ENCODE assay signal across 16 mouse cellular contexts in genomic region chr11:107233252-107233890, GRCm38 (mm10). TPM values are rescaled to one million over a fixed set of nuclear protein-coding genes. Genes with fewer than 3 reads are reported as not detected.
DNase-seq lines count a peak whose midpoint lies in the region; ATAC-seq and TF ChIP-seq lines count a peak whose summit lies in the region.
"Had no signal": no experiment of that assay in that cellular context is flagged by ENCODE, and none has a peak within 500 bp of the region (broad histone marks: within the 10 kb centered on the region; RNA-seq: fewer than 3 reads in every experiment).

No protein-coding gene starts in this region.

- intact Hi-C loops in gastrocnemius, adult 2 months (cut with DNase I) = no loop called here

- no peak for ATAC-seq in midbrain, embryonic 11.5 days (ENCODE audit: low FRiP score)
- ATAC-seq in midbrain, embryonic 13.5 days = no peak
- ATAC-seq: forebrain, postnatal 0 days; hindbrain, postnatal 0 days had no signal

- 95% methylated on average over 5 of the region's 5 CpGs for WGBS in midbrain, embryonic 11.5 days
- WGBS in midbrain, embryonic 13.5 days = 90% methylated on average over 5 of the region's 5 CpGs

- H3K27ac ChIP-seq in gastrocnemius, adult 2 months = peak overlapping the region; percentile 84
- H3K27ac ChIP-seq in midbrain, embryonic 11.5 days (ENCODE audit: low read depth, low read length) = no peak overlapping the region
- H3K27ac ChIP-seq in midbrain, embryonic 13.5 days = no peak overlapping the region
- H3K27ac ChIP-seq: forebrain, embryonic 12.5 days; hindbrain, embryonic 13.5 days; hindbrain, postnatal 0 days had no signal

- peak; percentile 11 for DNase-seq in adrenal gland, adult 8-10 months
- DNase-seq in adrenal gland, postnatal 10 days = no peak
- DNase-seq in gastrocnemius, adult 2 months = no peak
- no peak for DNase-seq in gastrocnemius, postnatal 10 days
- peak; percentile 59 for DNase-seq in midbrain, embryonic 11.5 days (ENCODE audit: low spot score, missing footprints)
- no peak for DNase-seq in layer of hippocampus, adult 9-11 months
- DNase-seq: cerebellum, adult 11-12 months; cerebellum, adult 9-11 months; cerebellum, postnatal 36 days; forebrain, postnatal 0 days; heart, postnatal 14 days; kidney, adult 11 months had no signal

- TF ChIP-seq CTCF in gastrocnemius, adult 2 months (IDR thresholded peaks at IDR 0.05) = no peak

- no peaks in the 10 kb centered on the region for H3K27me3 ChIP-seq in midbrain, embryonic 11.5 days (ENCODE audit: control insufficient read depth, insufficient read depth, low read length)
- no peaks in the 10 kb centered on the region for H3K27me3 ChIP-seq in midbrain, embryonic 13.5 days
- H3K27me3 ChIP-seq: forebrain, embryonic 12.5 days; hindbrain, embryonic 13.5 days had no signal

- H3K9me3 ChIP-seq in midbrain, embryonic 11.5 days (ENCODE audit: control insufficient read depth, low read length) = no peaks in the 10 kb centered on the region
- H3K9me3 ChIP-seq in midbrain, embryonic 13.5 days = no peaks in the 10 kb centered on the region
- H3K9me3 ChIP-seq: forebrain, embryonic 12.5 days; hindbrain, embryonic 13.5 days had no signal

- H3K4me2 ChIP-seq in midbrain, embryonic 11.5 days = no peak overlapping the region
- no peak overlapping the region for H3K4me2 ChIP-seq in midbrain, embryonic 13.5 days (replicated peaks)
- H3K4me2 ChIP-seq: forebrain, embryonic 12.5 days; hindbrain, embryonic 13.5 days had no signal

- H3K36me3 ChIP-seq in midbrain, embryonic 11.5 days (ENCODE audit: control insufficient read depth, insufficient read depth, low read length) = no peaks in the 10 kb centered on the region
- H3K36me3 ChIP-seq in midbrain, embryonic 13.5 days = peaks cover 17% of the 10 kb centered on the region

- no peaks in the 10 kb centered on the region for H3K4me1 ChIP-seq in midbrain, embryonic 11.5 days (ENCODE audit: control insufficient read depth, insufficient read depth, low read length)
- no peaks in the 10 kb centered on the region for H3K4me1 ChIP-seq in midbrain, embryonic 13.5 days (replicated peaks)
- H3K4me1 ChIP-seq: hindbrain, embryonic 13.5 days had no signal

- H3K9ac ChIP-seq in midbrain, embryonic 11.5 days (ENCODE audit: low read length) = no peak overlapping the region
- H3K9ac ChIP-seq in midbrain, embryonic 13.5 days (replicated peaks) = no peak overlapping the region
- H3K9ac ChIP-seq: forebrain, embryonic 12.5 days; forebrain, postnatal 0 days; hindbrain, embryonic 13.5 days had no signal

- H3K4me3 ChIP-seq in gastrocnemius, adult 2 months = no peak overlapping the region
- H3K4me3 ChIP-seq in midbrain, embryonic 11.5 days (ENCODE audit: low read depth, low read length) = no peak overlapping the region
- no peak overlapping the region for H3K4me3 ChIP-seq in midbrain, embryonic 13.5 days (replicated peaks)
- H3K4me3 ChIP-seq: forebrain, embryonic 12.5 days; hindbrain, embryonic 13.5 days had no signal

RNA-seq across cellular contexts. Expression of gene Nol11, which starts 44.2 kb away (rescaled TPM):
- 10 to 100 TPM; 24.8 to 31.0 (median 28.6) TPM for total RNA-seq in adrenal gland, adult 8-10 months (2022)
- 10 to 100 TPM; 21.1 to 21.8 TPM for total RNA-seq in adrenal gland, postnatal 10 days (2021)
- 10 to 100 TPM; 13.6 to 15.4 TPM for total RNA-seq in gastrocnemius, adult 2 months (2021)
- total RNA-seq in gastrocnemius, postnatal 10 days (2021) = 10 to 100 TPM; 13.8 to 16.3 TPM
- polyA plus RNA-seq in midbrain, embryonic 11.5 days (2014; fragmentation: Nextera tagmentation; extraction: Ambion mirVana) = 68.3 and 76.1 TPM in 2 replicates
- 60.2 and 61.8 TPM in 2 replicates for polyA plus RNA-seq in midbrain, embryonic 13.5 days (2015; fragmentation: Nextera tagmentation; extraction: Ambion mirVana)

Comparison
In these comparisons a context has a peak if more than half of its experiments do, and no peak if none do; other contexts are left out.
1. DNase-seq: peak in adrenal gland, adult 8-10 months (single experiment) and midbrain, embryonic 11.5 days (single experiment); none in adrenal gland, postnatal 10 days (single experiment), gastrocnemius, adult 2 months (single experiment), gastrocnemius, postnatal 10 days (single experiment) and layer of hippocampus, adult 9-11 months (single experiment).